Mouse (Mus musculus) forebrain, embryonic 16.5 days (tissue): ENCODE measurements at regions not wholly inside any gene's neighbourhood (a gene's known extent, or its start where the extent isn't known, plus 50 kb on each side); places are given as distances from the start of the nearest gene placed in this dataset.

ENCODE experiments used
- ATAC-seq: fragments of 200-750 bp; cut with Nextera tagmentation; 2 replicates; pipeline ENCODE4 v1.8.0; 2017; ENCODE audit warnings: mild to moderate bottlenecking, moderate library complexity
- H3K27ac ChIP-seq: fragments of 300-500 bp; sonication (generic); 2 replicates; pipeline ENCODE4 v1.5.1; 2014; ENCODE audit warnings: low read length, control low read depth
- H3K27me3 ChIP-seq: fragments of 300-500 bp; sonication (generic); replicated peaks from 2 replicates; pipeline ENCODE4 v1.6.1; 2014; ENCODE audit warnings: low read length; ENCODE audit not compliant: control insufficient read depth, insufficient read depth
- H3K36me3 ChIP-seq: fragments of 300-500 bp; sonication (generic); 2 replicates; pipeline ENCODE4 v1.6.1; 2014; ENCODE audit not compliant: control insufficient read depth, insufficient read depth
- H3K4me1 ChIP-seq: fragments of 300-500 bp; sonication (generic); replicated peaks from 2 replicates; pipeline ENCODE4 v1.6.1; 2014; ENCODE audit warnings: low read length; ENCODE audit not compliant: control insufficient read depth, insufficient read depth
- H3K4me2 ChIP-seq: fragments of 300-500 bp; sonication (generic); 2 replicates; pipeline ENCODE4 v1.6.1; 2014; ENCODE audit warnings: mild to moderate bottlenecking, low read length, control low read depth
- H3K4me3 ChIP-seq: fragments of 300-500 bp; sonication (generic); replicated peaks from 2 replicates; pipeline ENCODE4 v1.5.1; 2014; ENCODE audit warnings: mild to moderate bottlenecking, low read length, control low read depth
- H3K9ac ChIP-seq: fragments of 300-500 bp; sonication (generic); replicated peaks from 2 replicates; pipeline ENCODE4 v1.6.1; 2014; ENCODE audit warnings: low read depth, low read length, control low read depth
- H3K9me3 ChIP-seq: fragments of 300-500 bp; sonication (generic); 2 replicates; pipeline ENCODE4 v1.6.1; 2016; ENCODE audit warnings: low read length; ENCODE audit not compliant: control insufficient read depth
- WGBS: fragments of 180-500 bp; shearing (Covaris S2); extraction: QIAGEN DNeasy Blood & Tissue Kit; methylation state at CpG from one replicate; pipeline ENCODE4 v1.1.7; 2014; 5-methylcytosine and 5-hydroxymethylcytosine counted together

DNA sequence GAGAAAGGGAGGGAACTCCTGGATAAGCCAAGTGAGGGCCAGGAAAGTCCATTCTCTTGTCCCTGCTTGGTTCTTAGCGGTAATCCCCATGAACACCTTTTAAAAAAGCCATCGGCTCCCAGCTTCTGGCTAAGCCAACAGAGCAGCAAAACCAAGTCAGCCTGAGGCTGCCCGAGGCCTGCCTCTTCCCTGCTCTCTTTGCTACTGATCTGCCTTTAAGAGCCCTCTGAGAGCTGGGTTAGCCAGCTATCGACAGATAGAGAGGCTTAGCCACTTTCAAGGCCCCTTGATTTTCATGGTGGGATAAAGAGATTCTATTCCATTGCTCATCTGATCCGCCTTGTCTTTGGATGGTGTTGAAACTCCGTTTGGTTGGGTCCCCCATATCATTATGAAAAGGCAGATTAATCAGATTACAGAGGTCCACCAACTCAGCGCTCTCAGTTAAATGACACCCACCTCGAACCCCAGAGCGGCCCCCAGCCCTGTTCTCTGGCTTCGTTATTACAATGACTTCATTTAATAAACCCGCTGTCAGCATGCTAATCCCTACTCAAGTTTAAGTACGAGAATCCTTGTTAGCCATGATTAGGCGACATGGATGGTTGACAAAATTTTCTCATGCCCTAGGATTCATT is 66.1 kb downstream of the Slc4a3 start:
- Histone ChIP-seq H3K9ac (no peak overlapping the region), H3K27ac (no peak overlapping the region), H3K36me3 (no peaks in the 10 kb centered on the region), H3K27me3 (no peaks in the 10 kb centered on the region), H3K4me2 (no peak overlapping the region), H3K4me3 (no peak overlapping the region), H3K9me3 (no peaks in the 10 kb centered on the region), H3K4me1 (peaks cover 12% of the 10 kb centered on the region; the same call in 1 of the 2 replicates)
- 42% methylated on average over 13 of the region's 13 CpGs for WGBS
- no peak for ATAC-seq

GRCm38 (mm10) chr1:75613206-75613605 is 67.1 kb downstream of the Slc4a3 start:
- no peak for ATAC-seq
- Histone ChIP-seq H3K27me3 (no peaks in the 10 kb centered on the region), H3K9ac (no peak overlapping the region), H3K9me3 (no peaks in the 10 kb centered on the region), H3K36me3 (no peaks in the 10 kb centered on the region), H3K4me1 (peaks cover 12% of the 10 kb centered on the region), H3K4me2 (no peak overlapping the region), H3K4me3 (no peak overlapping the region), H3K27ac (no peak overlapping the region)
- WGBS: 69% methylated on average over 2 of the region's 2 CpGs

DNA sequence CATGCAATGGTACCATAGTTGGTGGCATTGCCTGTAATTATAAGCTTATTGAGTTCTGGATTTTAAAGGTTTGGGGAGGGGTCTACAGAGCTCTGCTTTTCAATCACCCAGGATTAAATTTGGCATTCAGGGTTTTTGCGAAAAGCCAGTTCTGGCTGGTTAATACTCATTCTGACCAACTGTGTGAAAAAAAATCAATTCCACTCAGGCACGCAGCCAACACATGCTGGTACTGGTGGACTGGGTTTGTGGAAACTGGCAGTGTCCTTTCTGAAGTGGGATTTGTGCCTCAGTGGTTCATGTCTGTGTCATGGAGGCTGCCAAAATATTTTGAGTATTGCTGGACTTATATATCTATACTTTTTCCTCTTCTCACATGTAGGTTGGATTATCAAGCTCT is 70.9 kb downstream of the Slc4a3 start:
- Histone ChIP-seq H3K27me3 (no peaks in the 10 kb centered on the region), H3K4me2 (no peak overlapping the region), H3K36me3 (no peaks in the 10 kb centered on the region), H3K9ac (no peak overlapping the region), H3K4me3 (no peak overlapping the region), H3K27ac (no peak overlapping the region), H3K4me1 (no peaks in the 10 kb centered on the region; the same call in 1 of the 2 replicates), H3K9me3 (no peaks in the 10 kb centered on the region)
- WGBS: 39% methylated on average over 2 of the region's 2 CpGs
- ATAC-seq: no peak

DNA sequence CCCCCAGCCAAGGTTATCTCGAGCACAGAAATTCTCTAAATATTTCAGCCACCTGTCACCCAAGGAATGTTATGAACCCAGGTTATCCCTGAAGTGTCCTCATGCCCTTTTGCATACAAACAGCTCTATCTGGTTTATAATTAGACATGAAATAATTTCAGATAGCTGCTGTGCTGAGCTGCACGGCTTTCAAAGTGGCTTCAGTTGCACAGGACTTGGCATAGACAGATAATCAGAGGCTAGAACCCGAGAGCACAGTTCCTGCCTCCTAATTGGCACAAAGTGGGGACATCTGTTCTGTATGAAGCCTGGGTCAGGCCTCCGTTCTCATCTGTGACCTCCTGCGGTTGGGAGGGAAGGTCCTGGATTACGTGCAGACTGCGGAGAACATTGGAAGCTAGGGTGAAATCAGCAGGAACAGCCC is 72.3 kb downstream of the Slc4a3 start:
- WGBS: 54% methylated on average over 7 of the region's 7 CpGs
- Histone ChIP-seq H3K4me1 (no peaks in the 10 kb centered on the region; the same call in 1 of the 2 replicates), H3K36me3 (no peaks in the 10 kb centered on the region), H3K27me3 (no peaks in the 10 kb centered on the region), H3K9me3 (no peaks in the 10 kb centered on the region), H3K27ac (no peak overlapping the region), H3K4me2 (no peak overlapping the region), H3K4me3 (no peak overlapping the region), H3K9ac (no peak overlapping the region)
- no peak for ATAC-seq

- 93% methylated on average over 2 of the region's 2 CpGs for WGBS
- Histone ChIP-seq H3K4me2 (no peak overlapping the region), H3K27me3 (no peaks in the 10 kb centered on the region), H3K36me3 (no peaks in the 10 kb centered on the region), H3K9ac (no peak overlapping the region), H3K27ac (no peak overlapping the region), H3K4me3 (no peak overlapping the region), H3K9me3 (no peaks in the 10 kb centered on the region), H3K4me1 (no peaks in the 10 kb centered on the region)
- ATAC-seq: no peak
Observed at GRCm38 (mm10) chr1:75630287-75630686, 84.2 kb downstream of the Slc4a3 start.

GRCm38 (mm10) chr1:75631729-75632128 is 85.7 kb downstream of the Slc4a3 start:
- Histone ChIP-seq H3K4me2 (no peak overlapping the region), H3K9ac (no peak overlapping the region), H3K27ac (no peak overlapping the region), H3K4me3 (no peak overlapping the region), H3K4me1 (no peaks in the 10 kb centered on the region), H3K9me3 (no peaks in the 10 kb centered on the region), H3K27me3 (no peaks in the 10 kb centered on the region), H3K36me3 (no peaks in the 10 kb centered on the region)
- no peak for ATAC-seq
- WGBS: 57% methylated on average over 1 of the region's 1 CpGs

- no peaks in the 10 kb centered on the region for H3K36me3 ChIP-seq
- H3K4me3 ChIP-seq: no peak overlapping the region
- ATAC-seq: no peak
- WGBS: 90% methylated on average over 4 of the region's 4 CpGs
- no peak overlapping the region for H3K4me2 ChIP-seq
- no peaks in the 10 kb centered on the region for H3K27me3 ChIP-seq
- H3K9me3 ChIP-seq: no peaks in the 10 kb centered on the region
- no peak overlapping the region for H3K9ac ChIP-seq
- H3K4me1 ChIP-seq: no peaks in the 10 kb centered on the region
- no peak overlapping the region for H3K27ac ChIP-seq
Observed at GRCm38 (mm10) chr1:75635591-75635990, 89.5 kb downstream of the Slc4a3 start.

GRCm38 (mm10) chr1:75639031-75640001 is 93.2 kb downstream of the Slc4a3 start:
- ATAC-seq: no peak
- WGBS: 52% methylated on average over 8 of the region's 8 CpGs
- no peaks in the 10 kb centered on the region for H3K9me3 ChIP-seq

GRCm38 (mm10) chr1:75642496-75642895 is 96.4 kb downstream of the Slc4a3 start:
- Histone ChIP-seq H3K9me3 (no peaks in the 10 kb centered on the region), H3K4me3 (no peak overlapping the region), H3K27me3 (no peaks in the 10 kb centered on the region), H3K36me3 (no peaks in the 10 kb centered on the region), H3K4me1 (no peaks in the 10 kb centered on the region), H3K27ac (no peak overlapping the region), H3K4me2 (no peak overlapping the region), H3K9ac (no peak overlapping the region)
- ATAC-seq: no peak
- 57% methylated on average over 3 of the region's 3 CpGs for WGBS

More at GRCm38 (mm10) chr1:75639031-75640001, 93.2 kb downstream of the Slc4a3 start:
- no peaks in the 10 kb centered on the region for H3K36me3 ChIP-seq
- no peak overlapping the region for H3K4me3 ChIP-seq
- H3K4me2 ChIP-seq: no peak overlapping the region
- H3K27me3 ChIP-seq: no peaks in the 10 kb centered on the region
- no peak overlapping the region for H3K27ac ChIP-seq
- no peak overlapping the region for H3K9ac ChIP-seq
- no peaks in the 10 kb centered on the region for H3K4me1 ChIP-seq
